Mouse (Mus musculus) cerebellum, adult 11-12 months (tissue): ENCODE results near the gene Setd1a.

ENCODE experiments used
- DNase-seq: peaks from one replicate; pipeline ENCODE4 v3.0.0; 2022

Gene Setd1a

DNA sequence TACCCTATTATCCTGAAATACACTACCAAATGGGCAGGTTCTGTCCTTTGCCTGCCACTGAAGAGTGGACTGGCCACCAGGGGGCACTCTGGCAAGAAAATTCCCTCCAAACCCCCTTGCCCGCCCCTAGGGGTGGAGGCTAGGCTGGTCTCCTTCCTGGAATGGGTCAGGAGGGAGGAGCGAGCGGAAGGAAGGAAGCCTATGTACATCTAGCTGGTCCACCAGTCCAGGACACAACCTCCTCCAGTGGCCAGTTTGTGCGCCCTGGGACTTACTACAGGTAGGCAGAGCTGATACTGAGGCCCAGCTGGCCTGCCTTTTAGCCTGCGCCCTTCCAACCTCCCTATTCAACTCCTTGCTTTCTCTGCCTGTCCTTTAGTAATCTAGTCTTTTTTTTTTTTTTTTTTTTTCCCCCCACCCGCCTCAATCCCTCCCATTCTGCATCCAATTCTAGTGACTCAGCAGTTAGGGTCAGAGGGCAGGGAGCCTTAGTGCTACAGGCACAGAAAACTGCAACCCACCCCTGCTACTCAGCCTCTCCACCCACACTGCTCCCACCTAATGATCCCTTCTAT lies 24.1 kb downstream of the Setd1a start, which contains the start of gene Hsd3b7:
Gene Hsd3b7, plus strand, starts transcription at position 170 of the 575 bp plus-strand sequence.
- peak; percentile 90 for DNase-seq

DNA sequence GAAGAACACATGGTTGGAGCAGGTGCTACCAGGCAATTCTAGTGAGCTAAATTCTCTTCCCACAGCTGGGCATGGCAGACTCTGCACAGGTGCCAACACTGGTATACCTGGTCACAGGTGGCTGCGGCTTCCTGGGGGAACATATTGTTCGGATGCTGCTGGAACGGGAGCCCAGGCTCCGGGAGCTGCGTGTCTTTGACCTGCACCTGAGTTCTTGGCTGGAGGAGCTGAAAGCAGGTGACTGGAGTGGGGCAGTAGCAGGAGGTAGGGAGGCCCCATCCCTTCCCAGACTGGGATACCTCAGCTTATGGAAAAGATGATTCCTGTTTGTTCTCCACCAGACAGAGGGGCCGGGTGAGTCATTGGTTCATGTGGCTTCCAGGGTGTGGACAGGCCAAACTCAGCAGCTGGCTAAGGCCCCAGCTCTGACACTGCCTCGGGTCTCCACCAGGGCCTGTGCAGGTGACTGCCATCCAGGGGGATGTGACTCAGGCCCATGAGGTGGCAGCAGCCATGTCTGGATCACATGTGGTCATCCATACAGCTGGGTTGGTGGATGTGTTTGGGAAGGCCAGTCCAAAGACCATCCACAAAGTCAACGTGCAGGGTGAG lies 24.6 kb downstream of the Setd1a start:
- DNase-seq = peak; percentile 75

DNA sequence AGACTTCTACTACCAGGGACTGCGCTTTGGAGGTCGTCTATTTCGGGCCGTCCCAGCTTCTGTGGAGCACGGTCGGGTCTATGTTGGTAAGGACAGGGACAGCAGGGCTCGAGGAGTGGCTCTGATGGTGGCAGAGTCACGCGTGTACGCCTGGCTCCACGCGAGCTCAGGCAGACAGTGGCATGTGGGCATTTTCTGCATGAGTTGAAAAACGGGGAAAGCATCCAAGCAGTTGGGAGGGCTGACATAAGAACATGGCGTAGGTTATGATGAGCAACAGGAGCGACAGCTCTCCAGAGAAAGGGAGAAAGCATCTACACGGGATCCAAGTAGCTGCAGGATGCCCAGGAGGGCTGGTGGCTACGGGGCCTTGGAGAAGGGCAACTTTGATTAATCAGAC lies 25.8 kb downstream of the Setd1a start:
- DNase-seq = peak; percentile 90

GRCm38 (mm10) chr7:127808821-127809220 lies 32.4 kb downstream of the Setd1a start:
- no peak for DNase-seq

- no peak for DNase-seq
Observed at GRCm38 (mm10) chr7:127809846-127810245, 33.4 kb downstream of the Setd1a start.

DNA sequence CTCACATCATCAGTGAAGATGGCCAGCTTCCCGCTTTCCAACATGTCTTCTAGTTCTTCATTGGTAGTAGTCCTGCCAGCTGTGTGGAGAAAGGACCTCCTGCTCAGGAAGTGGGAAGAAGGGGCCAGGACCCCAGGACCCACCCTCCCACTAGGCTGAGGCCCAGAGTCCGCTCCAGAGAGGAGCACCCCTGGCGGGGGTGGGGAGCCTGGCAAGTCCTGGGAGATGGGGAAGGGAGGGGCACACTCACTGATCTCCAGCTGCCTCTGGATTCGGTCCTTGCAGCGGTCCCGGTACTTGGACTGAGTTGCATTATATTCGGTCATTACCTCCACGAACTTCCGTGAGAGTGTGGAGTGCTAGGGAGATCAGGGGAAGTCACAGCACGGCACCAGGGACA lies 34.2 kb downstream of the Setd1a start:
- no peak for DNase-seq

- DNase-seq = peak; percentile 45
Observed at GRCm38 (mm10) chr7:127811240-127811639, 34.8 kb downstream of the Setd1a start.

GRCm38 (mm10) chr7:127812292-127812691 lies 35.8 kb downstream of the Setd1a start:
- peak; percentile 64 for DNase-seq

DNA sequence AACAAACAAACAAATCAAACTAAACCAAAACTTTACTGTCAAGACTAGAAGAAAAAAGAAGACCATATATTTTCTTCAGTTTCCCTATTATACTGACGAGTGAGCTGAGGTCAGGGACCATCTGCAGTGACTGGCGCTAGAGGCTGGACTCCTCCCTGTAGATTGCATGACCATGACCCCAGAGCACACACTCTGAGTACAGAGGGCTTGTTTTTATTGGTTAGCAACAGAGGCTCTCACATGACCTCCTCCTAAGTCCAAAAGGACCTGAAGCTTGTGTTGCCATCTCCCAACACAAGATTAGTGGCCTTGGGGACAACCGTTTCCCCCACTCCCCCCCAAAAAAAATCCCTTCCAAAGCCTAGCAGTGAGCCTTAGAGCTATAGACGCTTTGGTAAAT lies 37.4 kb downstream of the Setd1a start:
- DNase-seq = no peak

- DNase-seq = peak; percentile 97
Observed at GRCm38 (mm10) chr7:127814241-127814921, 37.9 kb downstream of the Setd1a start.

- DNase-seq = peak; percentile 34
Observed at GRCm38 (mm10) chr7:127815116-127815665, 38.7 kb downstream of the Setd1a start.

DNA sequence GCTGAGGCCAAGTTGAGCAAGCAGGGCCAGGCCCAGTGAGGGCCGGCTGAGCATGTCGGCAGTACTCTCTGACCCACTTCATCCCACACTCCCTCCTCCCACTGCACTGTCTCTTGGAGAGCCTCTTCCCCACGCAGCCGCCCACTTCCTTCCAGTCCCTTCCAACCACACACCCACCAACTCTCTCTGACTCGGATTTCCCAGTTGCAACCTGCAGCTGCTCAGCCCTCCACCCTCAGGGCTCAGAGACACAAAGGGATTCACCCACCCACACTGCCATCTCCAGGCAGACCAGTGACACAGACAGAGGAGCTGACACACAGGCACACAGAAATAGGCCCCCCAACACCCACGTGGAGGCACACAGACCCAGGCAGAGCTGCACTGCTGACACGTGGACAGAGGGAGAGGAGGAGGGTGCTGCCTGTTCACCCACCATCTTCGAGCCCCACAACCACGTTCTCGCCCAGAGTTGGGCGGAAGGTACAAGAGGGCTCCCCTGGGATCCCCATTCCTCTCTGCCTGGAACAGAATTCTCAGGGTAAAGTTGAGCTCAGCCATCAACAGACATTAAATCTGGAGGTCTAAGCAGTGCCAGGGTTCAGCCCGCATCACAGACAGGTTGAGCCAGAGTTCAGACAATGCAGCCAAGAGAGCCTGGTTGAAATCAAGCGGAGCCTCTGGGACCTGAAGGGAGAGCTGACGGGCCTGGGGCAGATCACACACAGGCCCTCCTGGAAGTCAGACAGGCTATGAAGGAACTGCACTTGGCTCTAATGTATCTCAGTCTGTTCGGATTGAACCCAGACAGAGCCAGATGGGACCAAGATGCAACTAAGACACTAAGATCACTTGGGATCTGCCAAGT lies 39.7 kb downstream of the Setd1a start:
- peak; percentile 70 for DNase-seq

- DNase-seq = peak; percentile 51
Observed at GRCm38 (mm10) chr7:127817053-127817452, 40.6 kb downstream of the Setd1a start.

- peak; percentile 46 for DNase-seq
Observed at GRCm38 (mm10) chr7:127817776-127818175, 41.3 kb downstream of the Setd1a start.

DNA sequence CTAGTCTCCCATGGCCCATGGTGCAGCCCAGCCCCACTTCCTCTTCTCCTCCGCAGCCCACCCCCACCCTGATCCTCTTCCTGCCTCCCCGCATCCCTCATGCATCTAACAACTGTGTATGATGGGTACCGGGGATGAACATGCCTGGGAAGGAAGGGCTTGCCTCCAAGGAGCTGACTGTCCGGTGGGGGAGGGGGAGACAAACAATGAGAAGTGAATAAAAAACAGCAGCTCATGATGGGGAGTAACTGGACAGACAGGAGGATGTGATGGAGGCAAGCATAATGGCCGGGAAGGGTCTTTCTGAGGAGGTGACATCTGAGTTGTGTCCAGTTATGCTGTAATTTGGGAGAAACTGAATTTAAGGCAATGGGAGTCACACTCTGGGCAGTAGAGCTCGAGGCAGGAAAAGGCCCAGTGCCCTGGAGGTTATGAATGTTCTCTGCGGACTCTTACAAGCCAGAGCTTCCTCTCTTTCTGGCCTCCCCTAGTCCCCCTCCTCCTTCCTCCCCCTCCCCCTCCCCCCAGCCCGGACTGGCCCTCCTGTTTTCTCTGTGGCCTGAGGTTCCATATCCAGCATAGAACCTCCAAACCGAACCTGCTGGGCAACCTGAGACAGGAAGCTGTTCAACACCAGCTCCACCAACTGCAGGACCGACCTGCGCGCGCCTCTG lies 44.5 kb downstream of the Setd1a start:
- DNase-seq = no peak

DNA sequence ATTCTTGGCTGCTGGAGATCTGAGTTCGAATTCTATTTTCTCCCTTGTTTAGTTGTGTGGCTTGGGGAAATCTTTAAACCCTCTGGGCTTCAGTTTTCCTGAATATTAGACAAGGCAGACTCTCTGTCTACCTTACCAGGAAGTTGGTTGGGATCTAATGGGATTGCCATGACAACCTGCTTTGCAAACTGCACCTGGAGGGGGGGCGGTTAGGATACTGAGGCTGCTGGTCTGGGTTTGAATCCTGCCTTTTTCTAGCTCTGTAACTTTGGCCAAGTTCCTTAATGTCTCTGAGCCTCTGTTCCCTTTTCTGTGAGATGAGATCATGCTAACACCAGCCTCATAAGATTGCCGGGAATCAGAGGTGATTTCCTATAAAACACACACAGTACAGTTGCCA lies 46.0 kb downstream of the Setd1a start:
- no peak for DNase-seq

DNA sequence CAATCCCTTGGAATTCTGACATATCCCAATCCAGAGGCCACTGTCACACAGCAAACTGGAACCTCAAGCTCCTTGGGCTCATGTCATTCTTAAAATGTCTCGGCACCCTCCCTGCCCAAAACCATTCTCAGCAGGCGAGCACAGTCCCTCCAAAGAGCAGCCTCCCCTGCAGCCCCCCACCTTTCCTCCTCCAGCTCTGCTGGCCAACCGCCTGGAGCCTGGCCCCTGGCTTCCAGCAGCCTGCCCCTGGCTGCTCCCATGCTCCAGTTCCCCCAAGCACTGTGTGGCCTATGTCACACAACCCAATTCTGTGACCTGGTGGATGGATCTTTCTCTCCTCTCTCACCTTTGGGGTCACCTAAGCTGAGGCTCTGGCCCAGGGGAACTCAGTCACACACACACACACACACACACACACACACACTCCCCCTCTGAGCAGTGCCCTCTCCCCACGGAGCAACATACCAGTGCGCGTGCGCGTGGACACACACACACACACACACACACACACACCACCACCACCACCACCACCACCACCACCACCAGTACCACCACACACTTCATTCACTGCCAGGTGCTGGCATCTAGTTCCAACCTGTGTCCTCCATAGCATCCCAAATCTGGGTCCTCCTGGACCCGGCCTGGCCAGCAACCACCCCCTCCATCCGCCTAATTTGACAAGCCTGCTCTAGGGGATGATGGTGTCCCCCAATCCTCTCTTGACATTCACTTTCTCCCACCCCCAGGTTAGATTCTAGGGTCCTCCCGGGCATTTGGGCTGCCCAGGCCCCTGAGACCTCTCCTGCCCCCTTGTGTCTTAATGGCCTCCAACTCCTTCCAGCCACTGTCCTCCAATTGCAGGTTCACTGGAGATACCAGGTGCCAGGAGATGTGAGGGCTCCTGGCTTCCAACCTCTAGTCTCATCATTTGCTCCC lies 47.0 kb downstream of the Setd1a start:
- DNase-seq = peak; percentile 75

- DNase-seq = peak; percentile 83
Observed at GRCm38 (mm10) chr7:127824176-127824871, 47.9 kb downstream of the Setd1a start, which contains the start of the genes Stx4a and Stx1b. Gene Stx4a (plus strand): TSS chr7:127824294. Gene Stx1b (minus strand): TSS chr7:127824549.

GRCm38 (mm10) chr7:127835550-127835949 lies 59.1 kb downstream of the Setd1a start:
- DNase-seq = no peak

DNA sequence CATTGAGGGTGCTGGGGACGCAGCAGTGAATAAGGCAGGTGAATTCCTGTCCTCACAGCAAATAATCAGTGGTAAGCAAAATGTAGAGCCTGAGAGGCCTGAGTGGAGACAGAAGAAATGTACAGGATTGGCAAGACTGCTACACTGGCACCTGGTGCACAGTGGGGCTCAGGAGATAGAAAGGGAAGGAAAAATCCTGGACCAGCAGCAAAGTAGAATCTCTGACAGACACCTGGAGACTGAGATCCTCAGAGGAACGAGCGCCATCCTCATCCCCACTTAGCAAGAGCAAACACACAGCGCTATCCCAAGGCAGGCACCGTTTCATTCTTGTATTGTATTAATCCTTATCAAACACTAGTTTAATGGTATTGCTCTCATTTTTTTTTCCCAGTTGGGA lies 61.0 kb downstream of the Setd1a start:
- peak; percentile 64 for DNase-seq
